Mouse (Mus musculus) neural tube, embryonic 12.5 days (tissue): Measurements from ENCODE around the gene Ccdc171. TPM values are rescaled to one million over a fixed set of nuclear protein-coding genes. Genes with fewer than 3 reads are reported as not detected.

ENCODE experiments used
- ATAC-seq: fragments of 200-750 bp; cut with Nextera tagmentation; 2 replicates; pipeline ENCODE4 v1.8.0; 2017; ENCODE audit warnings: low read depth, mild to moderate bottlenecking, moderate TSS enrichment, moderate library complexity; ENCODE audit not compliant: low FRiP score
- H3K27ac ChIP-seq: fragments of 300-500 bp; sonication (generic); 2 replicates; pipeline ENCODE4 v1.5.1; 2016
- H3K27me3 ChIP-seq: fragments of 300-500 bp; sonication (generic); replicated peaks from 2 replicates; pipeline ENCODE4 v1.6.1; 2016; ENCODE audit warnings: mild to moderate bottlenecking
- H3K36me3 ChIP-seq: fragments of 300-500 bp; sonication (generic); 2 replicates; pipeline ENCODE4 v1.6.1; 2016; ENCODE audit warnings: mild to moderate bottlenecking
- H3K4me1 ChIP-seq: fragments of 300-500 bp; sonication (generic); 2 replicates; pipeline ENCODE4 v1.6.1; 2016
- H3K4me2 ChIP-seq: fragments of 300-500 bp; sonication (generic); replicated peaks from 2 replicates; pipeline ENCODE4 v1.6.1; 2016; ENCODE audit warnings: mild to moderate bottlenecking
- H3K4me3 ChIP-seq: fragments of 300-500 bp; sonication (generic); 2 replicates; pipeline ENCODE4 v1.5.1; 2016
- H3K9ac ChIP-seq: fragments of 300-500 bp; sonication (generic); 2 replicates; pipeline ENCODE4 v1.6.1; 2016; ENCODE audit warnings: mild to moderate bottlenecking
- H3K9me3 ChIP-seq: fragments of 300-500 bp; sonication (generic); 2 replicates; pipeline ENCODE4 v1.6.1; 2016; ENCODE audit warnings: mild to moderate bottlenecking
- WGBS: fragments of 180-500 bp; shearing (Covaris S2); methylation state at CpG from one replicate; pipeline ENCODE4 v1.1.7; 2016; 5-methylcytosine and 5-hydroxymethylcytosine counted together
- polyA plus RNA-seq: library from polyadenylated mRNA; unstranded; fragments of >200 nt; fragmentation: Nextera tagmentation; extraction: Ambion mirVana; gene quantifications from 2 replicates; pipeline ENCODE4 v1.2.1, GENCODE M21; 2016

Ccdc171 gene
- polyA plus RNA-seq, 1 experiment from 2014 or later = 4.4 TPM

GRCm38 (mm10) chr4:83830891-83831880 is 305.8 kb downstream of the Ccdc171 start:
- no peak for ATAC-seq
- Histone ChIP-seq H3K4me3 (no peak overlapping the region), H3K9ac (no peak overlapping the region), H3K4me2 (no peak overlapping the region), H3K27ac (no peak overlapping the region), H3K36me3 (no peaks in the 10 kb centered on the region), H3K9me3 (no peaks in the 10 kb centered on the region), H3K4me1 (no peaks in the 10 kb centered on the region), H3K27me3 (no peaks in the 10 kb centered on the region)
- WGBS = 71% methylated on average over 13 of the region's 13 CpGs

DNA sequence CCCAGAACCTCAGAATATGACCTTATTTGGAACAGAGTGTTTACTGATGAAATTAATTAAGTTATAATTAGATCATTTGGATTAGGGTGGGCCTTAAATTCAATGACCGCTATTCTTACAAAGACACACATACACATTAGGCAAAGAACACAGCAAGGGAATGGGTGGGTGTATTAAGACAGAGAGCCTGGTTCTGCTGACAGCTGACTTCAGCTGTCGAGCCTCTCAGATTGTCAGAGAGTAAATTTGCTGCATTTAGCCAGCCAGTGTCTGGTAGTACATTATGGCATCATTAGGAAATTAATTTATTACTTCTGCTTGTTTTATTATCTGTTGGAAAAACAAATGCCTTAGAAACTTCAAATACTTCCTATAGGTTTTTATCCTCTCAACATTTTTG is 313.7 kb downstream of the Ccdc171 start:
- ATAC-seq = no peak
- Histone ChIP-seq H3K4me2 (no peak overlapping the region), H3K27ac (no peak overlapping the region), H3K27me3 (no peaks in the 10 kb centered on the region), H3K4me1 (no peaks in the 10 kb centered on the region), H3K9ac (no peak overlapping the region), H3K36me3 (no peaks in the 10 kb centered on the region), H3K9me3 (no peaks in the 10 kb centered on the region), H3K4me3 (no peak overlapping the region)
- WGBS = 61% methylated on average over 2 of the region's 2 CpGs

- Histone ChIP-seq H3K4me2 (no peak overlapping the region), H3K4me3 (no peak overlapping the region), H3K27me3 (no peaks in the 10 kb centered on the region), H3K4me1 (no peaks in the 10 kb centered on the region), H3K27ac (no peak overlapping the region), H3K9ac (no peak overlapping the region), H3K36me3 (no peaks in the 10 kb centered on the region), H3K9me3 (no peaks in the 10 kb centered on the region)
- 72% methylated on average over 7 of the region's 7 CpGs for WGBS
- ATAC-seq = no peak
Observed at GRCm38 (mm10) chr4:83846304-83846703, 321.0 kb downstream of the Ccdc171 start.

DNA sequence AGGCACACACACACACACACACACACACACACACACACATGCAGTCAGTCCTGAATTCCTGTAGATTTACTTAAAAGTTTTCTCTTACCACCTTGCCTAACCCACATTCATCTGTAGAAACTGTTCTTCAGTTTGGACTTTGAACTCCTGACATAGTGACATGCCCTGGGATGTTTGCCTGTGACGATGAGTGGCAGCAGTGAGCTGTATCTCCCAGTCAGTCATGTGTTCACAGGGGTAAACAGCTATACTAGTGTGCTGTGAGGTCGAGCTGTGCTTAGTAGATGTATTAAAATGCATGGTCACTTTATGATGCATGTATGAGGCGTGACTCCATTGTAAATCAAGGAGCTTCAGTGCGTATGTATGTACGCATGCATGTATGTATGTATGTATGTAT is 328.5 kb downstream of the Ccdc171 start:
- no peak overlapping the region for H3K4me2 ChIP-seq
- no peak overlapping the region for H3K27ac ChIP-seq
- no peak overlapping the region for H3K9ac ChIP-seq
- ATAC-seq = no peak
- 86% methylated on average over 5 of the region's 5 CpGs for WGBS
- no peaks in the 10 kb centered on the region for H3K9me3 ChIP-seq
- H3K4me1 ChIP-seq = no peaks in the 10 kb centered on the region
- no peak overlapping the region for H3K4me3 ChIP-seq
- H3K27me3 ChIP-seq = no peaks in the 10 kb centered on the region
- no peaks in the 10 kb centered on the region for H3K36me3 ChIP-seq

DNA sequence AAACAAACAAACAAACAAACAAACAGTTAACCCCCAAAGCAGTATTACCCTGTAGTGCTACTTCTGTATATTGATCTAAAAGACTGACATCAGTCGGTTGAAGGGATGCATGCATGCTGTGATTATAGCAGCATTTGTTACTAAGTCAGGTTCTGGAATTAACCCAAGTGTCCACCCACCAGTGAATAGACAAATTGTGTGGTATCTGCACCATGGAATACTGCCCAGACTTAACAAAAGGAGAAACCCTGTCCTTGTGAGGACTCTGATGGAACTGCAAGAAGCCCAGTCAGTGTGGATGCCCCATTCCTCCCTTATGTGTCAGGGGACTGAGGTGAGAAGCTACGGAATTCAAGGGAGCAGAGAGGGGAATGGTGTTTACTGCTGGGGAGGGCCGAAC is 336.4 kb downstream of the Ccdc171 start:
- Histone ChIP-seq H3K36me3 (no peaks in the 10 kb centered on the region), H3K4me3 (no peak overlapping the region), H3K27me3 (no peaks in the 10 kb centered on the region), H3K9ac (no peak overlapping the region), H3K9me3 (no peaks in the 10 kb centered on the region), H3K4me2 (no peak overlapping the region), H3K27ac (no peak overlapping the region), H3K4me1 (no peaks in the 10 kb centered on the region)
- no peak for ATAC-seq
- WGBS = 66% methylated on average over 3 of the region's 3 CpGs

DNA sequence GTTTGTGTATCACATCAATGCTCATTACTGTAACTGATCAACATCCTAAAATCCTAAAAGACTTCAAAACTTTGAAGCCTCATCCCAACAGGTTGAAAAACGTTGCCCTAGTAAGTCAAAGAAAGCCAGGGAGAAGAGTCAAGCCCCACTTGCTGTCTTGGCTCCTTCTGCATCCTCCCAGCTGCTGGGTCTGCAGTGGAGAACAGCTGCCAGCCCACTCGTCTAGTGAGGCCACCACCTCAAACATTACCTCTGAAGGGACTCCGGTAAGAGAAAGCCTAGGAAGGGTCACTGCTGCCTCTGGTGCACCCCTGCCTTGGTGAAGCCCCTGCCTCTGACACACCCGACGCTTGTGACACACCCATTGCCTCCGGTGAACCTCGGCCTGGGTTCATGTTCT is 336.9 kb downstream of the Ccdc171 start:
- WGBS = 85% methylated on average over 7 of the region's 7 CpGs
- Histone ChIP-seq H3K4me2 (no peak overlapping the region), H3K4me1 (no peaks in the 10 kb centered on the region), H3K36me3 (no peaks in the 10 kb centered on the region), H3K27me3 (no peaks in the 10 kb centered on the region), H3K4me3 (no peak overlapping the region), H3K9ac (no peak overlapping the region), H3K9me3 (no peaks in the 10 kb centered on the region), H3K27ac (no peak overlapping the region)
- ATAC-seq = no peak

- H3K27me3 ChIP-seq = no peaks in the 10 kb centered on the region
- no peak overlapping the region for H3K9ac ChIP-seq
- no peak for ATAC-seq
- H3K4me1 ChIP-seq = no peaks in the 10 kb centered on the region
- no peak overlapping the region for H3K27ac ChIP-seq
- 64% methylated on average over 7 of the region's 7 CpGs for WGBS
- H3K4me2 ChIP-seq = no peak overlapping the region
- H3K4me3 ChIP-seq = no peak overlapping the region
- no peaks in the 10 kb centered on the region for H3K36me3 ChIP-seq
- H3K9me3 ChIP-seq = no peaks in the 10 kb centered on the region
Observed at GRCm38 (mm10) chr4:83876600-83876999, 351.3 kb downstream of the Ccdc171 start.

DNA sequence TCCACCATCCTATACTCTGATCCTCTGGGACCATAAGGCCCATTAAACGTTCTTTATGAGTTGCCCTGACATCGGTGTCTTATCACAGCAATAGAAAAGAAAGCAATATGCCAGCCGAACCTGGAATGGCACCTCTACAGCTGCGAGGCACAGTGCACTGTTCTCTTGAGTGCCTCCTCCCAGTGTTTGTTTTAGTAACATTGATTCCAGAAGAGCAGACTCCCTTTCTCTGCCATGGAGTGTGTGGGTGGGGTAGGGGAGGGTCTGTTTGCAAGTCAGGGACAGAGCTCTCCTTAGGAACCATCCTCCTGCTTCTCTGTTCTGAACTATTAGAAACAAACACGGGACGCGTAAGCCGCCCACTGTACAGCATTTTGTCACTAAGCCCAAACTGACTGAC is 352.9 kb downstream of the Ccdc171 start:
- Histone ChIP-seq H3K9ac (no peak overlapping the region), H3K9me3 (no peaks in the 10 kb centered on the region), H3K36me3 (no peaks in the 10 kb centered on the region), H3K4me3 (no peak overlapping the region), H3K27ac (no peak overlapping the region), H3K4me2 (no peak overlapping the region), H3K27me3 (no peaks in the 10 kb centered on the region), H3K4me1 (no peaks in the 10 kb centered on the region)
- ATAC-seq = no peak
- 78% methylated on average over 8 of the region's 8 CpGs for WGBS

- Histone ChIP-seq H3K36me3 (no peaks in the 10 kb centered on the region), H3K9me3 (no peaks in the 10 kb centered on the region), H3K27ac (no peak overlapping the region), H3K27me3 (no peaks in the 10 kb centered on the region), H3K4me1 (peaks cover 6% of the 10 kb centered on the region; the same call in 1 of the 2 replicates), H3K4me3 (no peak overlapping the region), H3K4me2 (no peak overlapping the region), H3K9ac (no peak overlapping the region)
- no peak for ATAC-seq
- 38% methylated on average over 13 of the region's 13 CpGs for WGBS
Observed at GRCm38 (mm10) chr4:83888459-83889054, 363.2 kb downstream of the Ccdc171 start.

GRCm38 (mm10) chr4:83902081-83902645 is 376.8 kb downstream of the Ccdc171 start:
- no peaks in the 10 kb centered on the region for H3K9me3 ChIP-seq
- no peak overlapping the region for H3K4me2 ChIP-seq
- no peak overlapping the region for H3K27ac ChIP-seq
- ATAC-seq = no peak
- no peaks in the 10 kb centered on the region for H3K27me3 ChIP-seq
- no peak overlapping the region for H3K4me3 ChIP-seq
- no peaks in the 10 kb centered on the region for H3K36me3 ChIP-seq
- WGBS = 94% methylated on average over 9 of the region's 9 CpGs
- H3K9ac ChIP-seq = no peak overlapping the region
- H3K4me1 ChIP-seq = no peaks in the 10 kb centered on the region
